9 mouse cellular contexts compared by ENCODE assay signal in the genomic region with DNA sequence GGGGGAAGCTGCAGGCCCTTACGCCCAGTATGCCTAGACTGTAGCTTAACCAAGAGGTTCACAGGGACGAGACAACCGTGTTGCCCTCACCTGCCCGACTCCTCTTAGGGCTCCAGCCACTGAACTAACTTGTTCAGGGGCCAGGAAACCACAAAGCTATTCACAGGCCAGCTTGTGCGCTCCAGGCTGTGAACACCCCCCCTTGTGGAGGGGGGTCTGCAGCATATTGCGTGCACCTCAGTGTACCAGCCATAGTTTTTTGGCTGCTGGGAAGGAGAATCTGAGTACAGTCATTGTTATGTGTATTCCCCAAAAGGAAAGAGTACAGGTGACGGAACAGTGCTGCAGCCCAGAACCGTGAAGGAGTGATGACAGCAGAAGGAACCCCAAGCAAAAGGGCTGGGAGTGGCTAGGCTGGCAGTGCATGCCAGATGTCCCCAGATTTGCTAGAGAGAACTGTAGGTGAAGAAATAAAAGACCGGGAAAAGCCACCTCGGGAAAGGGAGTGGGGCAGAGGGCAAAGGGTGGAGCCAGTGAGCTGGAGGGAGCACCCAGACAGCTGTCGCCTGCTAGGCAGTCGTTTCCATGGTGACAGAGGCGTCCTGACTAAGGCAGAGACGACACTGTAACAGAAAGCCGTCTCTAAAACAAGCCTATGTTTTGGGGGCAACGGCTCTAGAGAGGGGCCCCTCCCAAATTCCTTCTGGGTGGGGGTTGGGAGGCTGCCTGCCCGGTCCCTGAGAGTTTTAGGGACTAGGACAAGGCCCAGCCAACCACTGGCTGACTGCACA. TPM values are rescaled to one million over a fixed set of nuclear protein-coding genes. Genes with fewer than 3 reads are reported as not detected.
DNase-seq lines count a peak whose midpoint lies in the region; ATAC-seq and TF ChIP-seq lines count a peak whose summit lies in the region.
"Had no signal": no experiment of that assay in that cellular context is flagged by ENCODE, and none has a peak within 500 bp of the region (broad histone marks: within the 10 kb centered on the region; RNA-seq: fewer than 3 reads in every experiment).

No protein-coding gene starts in this region.

- peak in 1 of 2 experiments; percentile 39 for DNase-seq in left cerebral cortex, adult 2 months (ENCODE audit: extremely low spot score in 1 of 2, low spot score in 2 of 2)
- DNase-seq in left cerebral cortex, postnatal 36 days (ENCODE audit: low spot score in 2 of 2): no peak
- DNase-seq in hindbrain, embryonic 10.5 days (ENCODE audit: low spot score): peak; percentile 70
- peak; percentile 80 for DNase-seq in limb, embryonic 14.5 days (ENCODE audit: low spot score)
- no peak for DNase-seq in urinary bladder, postnatal 14 days (ENCODE audit: low spot score)
- no peak for DNase-seq in left cerebral cortex, postnatal 4 days

- TF ChIP-seq CTCF in left cerebral cortex, adult 2 months (IDR thresholded peaks at IDR 0.05): no peak

- 26% methylated on average over 17 of the region's 17 CpGs for WGBS in forebrain, embryonic 13.5 days
- 23% methylated on average over 17 of the region's 17 CpGs for WGBS in hindbrain, embryonic 10.5 days
- WGBS in limb, embryonic 14.5 days: 31% methylated on average over 15 of the region's 17 CpGs
- WGBS in neural tube, embryonic 12.5 days: 23% methylated on average over 17 of the region's 17 CpGs

- ATAC-seq in forebrain, embryonic 13.5 days: peak; percentile 31; the same call in 1 of the 2 replicates
- peak; percentile 39 for ATAC-seq in limb, embryonic 14.5 days (ENCODE audit: low FRiP score, low read depth)
- ATAC-seq in neural tube, embryonic 12.5 days (ENCODE audit: low FRiP score, low read depth): no peak
- ATAC-seq: Patski had no signal

- H3K36me3 ChIP-seq in forebrain, embryonic 13.5 days (ENCODE audit: poor library complexity, severe bottlenecking): peaks cover 23% of the 10 kb centered on the region
- H3K36me3 ChIP-seq in hindbrain, embryonic 10.5 days: peaks cover 22% of the 10 kb centered on the region
- H3K36me3 ChIP-seq in limb, embryonic 14.5 days (ENCODE audit: control insufficient read depth, insufficient read depth, low read length): peaks cover 43% of the 10 kb centered on the region
- peaks cover 3% of the 10 kb centered on the region; the same call in 1 of the 2 replicates for H3K36me3 ChIP-seq in neural tube, embryonic 12.5 days

- H3K9ac ChIP-seq in forebrain, embryonic 13.5 days: peak overlapping the region; percentile 48; the same call in 1 of the 2 replicates
- no peak overlapping the region for H3K9ac ChIP-seq in limb, embryonic 14.5 days (ENCODE audit: low read depth, low read length, severe bottlenecking)
- 0 out of 2 replicates have a peak overlapping the region, but pooled peaks have one; percentile 13 for H3K9ac ChIP-seq in neural tube, embryonic 12.5 days

- no peaks in the 10 kb centered on the region for H3K9me3 ChIP-seq in forebrain, embryonic 13.5 days (replicated peaks)
- no peaks in the 10 kb centered on the region for H3K9me3 ChIP-seq in hindbrain, embryonic 10.5 days
- no peaks in the 10 kb centered on the region for H3K9me3 ChIP-seq in limb, embryonic 14.5 days (ENCODE audit: control insufficient read depth, low read length)
- H3K9me3 ChIP-seq in neural tube, embryonic 12.5 days: no peaks in the 10 kb centered on the region

- no peak overlapping the region for H3K4me3 ChIP-seq in left cerebral cortex, adult 2 months
- H3K4me3 ChIP-seq in forebrain, embryonic 13.5 days: peak overlapping the region; percentile 7; the same call in 1 of the 2 replicates
- H3K4me3 ChIP-seq in hindbrain, embryonic 10.5 days: peak overlapping the region; percentile 16
- no peak overlapping the region for H3K4me3 ChIP-seq in limb, embryonic 14.5 days (replicated peaks; ENCODE audit: low read length)
- no peak overlapping the region for H3K4me3 ChIP-seq in neural tube, embryonic 12.5 days

- peaks cover 61% of the 10 kb centered on the region for H3K4me1 ChIP-seq in forebrain, embryonic 13.5 days
- peaks cover 81% of the 10 kb centered on the region for H3K4me1 ChIP-seq in hindbrain, embryonic 10.5 days (replicated peaks)
- peaks cover 26% of the 10 kb centered on the region for H3K4me1 ChIP-seq in limb, embryonic 14.5 days (ENCODE audit: control insufficient read depth, insufficient read depth, low read length)
- H3K4me1 ChIP-seq in neural tube, embryonic 12.5 days: peaks cover 68% of the 10 kb centered on the region

- peak overlapping the region; percentile 14 for H3K4me2 ChIP-seq in forebrain, embryonic 13.5 days
- no peak overlapping the region for H3K4me2 ChIP-seq in limb, embryonic 14.5 days (replicated peaks; ENCODE audit: low read depth, low read length, severe bottlenecking)
- peak overlapping the region; percentile 38 for H3K4me2 ChIP-seq in neural tube, embryonic 12.5 days (replicated peaks)

- peaks cover 31% of the 10 kb centered on the region for H3K27me3 ChIP-seq in forebrain, embryonic 13.5 days
- peaks cover 53% of the 10 kb centered on the region for H3K27me3 ChIP-seq in hindbrain, embryonic 10.5 days (ENCODE audit: insufficient read depth, poor library complexity, severe bottlenecking)
- H3K27me3 ChIP-seq in limb, embryonic 14.5 days (ENCODE audit: control insufficient read depth, insufficient read depth, low read length): peaks cover 11% of the 10 kb centered on the region
- H3K27me3 ChIP-seq in neural tube, embryonic 12.5 days (replicated peaks): peaks cover 9% of the 10 kb centered on the region; the same call in 1 of the 2 replicates
- H3K27me3 ChIP-seq: Patski had no signal

- TF ChIP-seq POLR2A in limb, embryonic 14.5 days (IDR thresholded peaks at IDR 0.05; ENCODE audit: borderline replicate concordance, extremely low read depth, insufficient read depth, insufficient read length): no peak

- intact Hi-C loops in left cerebral cortex, adult 2 months (cut with DNase I): no loop called here
- intact Hi-C loops in left cerebral cortex, postnatal 36 days (cut with DNase I): loop anchor here (5.0 kb wide), 1 partner anchor 112 kb away; no protein-coding TSS in a partner anchor
- intact Hi-C loops in left cerebral cortex, postnatal 4 days (cut with DNase I): loop anchor here (10.0 kb wide), 1 partner anchor 109 kb away; no protein-coding TSS in a partner anchor

- peak overlapping the region; percentile 59 for H3K27ac ChIP-seq in left cerebral cortex, adult 2 months
- H3K27ac ChIP-seq in forebrain, embryonic 13.5 days: peak overlapping the region; percentile 44
- peak overlapping the region; percentile 71 for H3K27ac ChIP-seq in hindbrain, embryonic 10.5 days
- H3K27ac ChIP-seq in limb, embryonic 14.5 days (replicated peaks; ENCODE audit: low read depth, low read length): no peak overlapping the region
- peak overlapping the region; percentile 17; the same call in 1 of the 2 replicates for H3K27ac ChIP-seq in neural tube, embryonic 12.5 days

RNA-seq across cellular contexts. Expression of a gene that starts 2.7 kb away (rescaled TPM):
- total RNA-seq in left cerebral cortex, adult 2 months (2021): 10 to 100 TPM; 36.1 to 42.5 TPM
- 10 to 100 TPM; 36.1 to 46.4 TPM for total RNA-seq in left cerebral cortex, postnatal 36 days (2021)
- 34.6 and 40.4 TPM in 2 replicates for polyA plus RNA-seq in forebrain, embryonic 13.5 days (2015; fragmentation: Nextera tagmentation; extraction: Ambion mirVana)
- 131 and 243 TPM in 2 replicates for polyA plus RNA-seq in hindbrain, embryonic 10.5 days (2016; fragmentation: Nextera tagmentation; extraction: Ambion mirVana)
- polyA plus RNA-seq in limb, embryonic 14.5 days (2012; rRNA removed): 107 and 130 TPM in 2 replicates
- 123 and 164 TPM in 2 replicates for polyA plus RNA-seq in limb, embryonic 14.5 days (2014; fragmentation: Nextera tagmentation; extraction: Ambion mirVana)
- polyA plus RNA-seq in neural tube, embryonic 12.5 days (2016; fragmentation: Nextera tagmentation; extraction: Ambion mirVana): 242 and 246 TPM in 2 replicates
- total RNA-seq in left cerebral cortex, postnatal 4 days (2021): 10 to 100 TPM; 67.5 to 67.6 TPM

RNA-seq across cellular contexts. Expression of a gene that starts 22.7 kb away (rescaled TPM):
- total RNA-seq in left cerebral cortex, adult 2 months (2021): 10 to 100 TPM; 43.0 to 48.7 TPM
- total RNA-seq in left cerebral cortex, postnatal 36 days (2021): 10 to 100 TPM; 33.2 to 45.3 TPM
- polyA plus RNA-seq in forebrain, embryonic 13.5 days (2015; fragmentation: Nextera tagmentation; extraction: Ambion mirVana): 20.6 and 24.8 TPM in 2 replicates
- 23.3 and 29.2 TPM in 2 replicates for polyA plus RNA-seq in hindbrain, embryonic 10.5 days (2016; fragmentation: Nextera tagmentation; extraction: Ambion mirVana)
- polyA plus RNA-seq in limb, embryonic 14.5 days (2012; rRNA removed): 72.3 and 90.2 TPM in 2 replicates
- 36.8 and 42.9 TPM in 2 replicates for polyA plus RNA-seq in limb, embryonic 14.5 days (2014; fragmentation: Nextera tagmentation; extraction: Ambion mirVana)
- polyA plus RNA-seq in neural tube, embryonic 12.5 days (2016; fragmentation: Nextera tagmentation; extraction: Ambion mirVana): 29.0 and 30.7 TPM in 2 replicates
- total RNA-seq in left cerebral cortex, postnatal 4 days (2021): 10 to 100 TPM; 16.6 to 21.3 TPM

RNA-seq across cellular contexts. Expression of a gene that starts 44.5 kb away (rescaled TPM):
- not detected for total RNA-seq in left cerebral cortex, adult 2 months (2021)
- total RNA-seq in left cerebral cortex, postnatal 36 days (2021): under 1 TPM in 1 of 2 experiments, not detected in 1; 0.20 TPM
- 3.9 and 6.1 TPM in 2 replicates for polyA plus RNA-seq in forebrain, embryonic 13.5 days (2015; fragmentation: Nextera tagmentation; extraction: Ambion mirVana)
- 24.1 and 36.7 TPM in 2 replicates for polyA plus RNA-seq in hindbrain, embryonic 10.5 days (2016; fragmentation: Nextera tagmentation; extraction: Ambion mirVana)
- polyA plus RNA-seq in limb, embryonic 14.5 days (2012; rRNA removed): 3.3 and 6.4 TPM in 2 replicates
- polyA plus RNA-seq in limb, embryonic 14.5 days (2014; fragmentation: Nextera tagmentation; extraction: Ambion mirVana): 1.7 and 2.2 TPM in 2 replicates
- 23.8 and 25.7 TPM in 2 replicates for polyA plus RNA-seq in neural tube, embryonic 12.5 days (2016; fragmentation: Nextera tagmentation; extraction: Ambion mirVana)
- not detected for total RNA-seq in left cerebral cortex, postnatal 4 days (2021)

Comparison
In these comparisons a context has a peak if more than half of its experiments do, and no peak if none do; other contexts are left out.
1. DNase-seq: peak in hindbrain, embryonic 10.5 days (single experiment) and limb, embryonic 14.5 days (single experiment); none in left cerebral cortex, postnatal 36 days (0 of 2), urinary bladder, postnatal 14 days (single experiment) and left cerebral cortex, postnatal 4 days (single experiment).
2. H3K4me3 ChIP-seq: peak in forebrain, embryonic 13.5 days (single experiment) and hindbrain, embryonic 10.5 days (single experiment); none in left cerebral cortex, adult 2 months (single experiment), limb, embryonic 14.5 days (single experiment) and neural tube, embryonic 12.5 days (single experiment).